Mouse (Mus musculus): ENCODE results near the gene Fis1. TPM values are rescaled to one million over a fixed set of nuclear protein-coding genes. Genes with fewer than 3 reads are reported as not detected.

Fis1 gene
- polyA plus RNA-seq, 2 experiments from 2014 or later, result 390 to 404 TPM

DNA sequence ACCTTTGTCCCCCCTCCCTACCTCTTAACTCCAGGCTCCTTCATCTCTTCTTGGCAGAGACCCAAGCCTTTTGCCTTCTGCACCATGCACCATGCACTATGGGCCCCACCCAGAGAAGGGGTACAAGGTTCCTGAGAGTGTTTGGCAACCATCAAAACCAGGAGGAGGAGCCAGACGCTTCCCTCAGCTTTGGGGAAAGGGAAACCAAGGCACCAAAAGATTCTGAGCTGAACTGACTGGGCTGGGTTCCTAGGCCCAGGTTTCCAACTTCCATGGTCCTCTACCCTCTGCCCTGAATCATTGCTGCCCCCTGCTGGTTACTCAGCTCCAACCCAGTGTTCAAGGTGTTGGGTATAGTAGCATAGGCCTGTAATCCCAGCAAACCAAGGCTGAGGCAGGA is 17.6 kb downstream of the Fis1 start:
- ATAC-seq, result peak; percentile 72

- ATAC-seq, result no peak
Observed at GRCm38 (mm10) chr5:136973670-136974069, 20.6 kb downstream of the Fis1 start.

DNA sequence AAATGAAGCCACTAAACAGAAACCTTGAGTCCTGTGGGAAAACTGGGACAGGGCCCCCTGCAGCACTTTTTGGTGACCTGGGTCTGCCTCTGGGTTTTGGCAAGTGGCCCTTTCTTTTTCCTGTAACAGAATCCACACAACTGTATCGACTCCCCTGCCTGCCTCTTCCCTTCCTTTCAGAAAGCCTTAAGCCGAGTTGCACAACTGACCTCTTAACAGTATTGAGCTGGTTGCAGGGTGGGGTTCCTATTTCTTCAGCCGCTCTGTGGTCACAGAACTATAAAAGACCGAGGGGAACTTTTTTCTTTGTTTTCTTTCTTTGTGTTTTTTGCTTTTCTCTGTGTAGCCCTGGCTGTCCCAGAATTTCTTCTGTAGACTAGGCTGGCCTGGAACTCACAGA is 24.7 kb downstream of the Fis1 start:
- no peak for ATAC-seq

GRCm38 (mm10) chr5:136979762-136980161 is 26.7 kb downstream of the Fis1 start:
- no peak for ATAC-seq

DNA sequence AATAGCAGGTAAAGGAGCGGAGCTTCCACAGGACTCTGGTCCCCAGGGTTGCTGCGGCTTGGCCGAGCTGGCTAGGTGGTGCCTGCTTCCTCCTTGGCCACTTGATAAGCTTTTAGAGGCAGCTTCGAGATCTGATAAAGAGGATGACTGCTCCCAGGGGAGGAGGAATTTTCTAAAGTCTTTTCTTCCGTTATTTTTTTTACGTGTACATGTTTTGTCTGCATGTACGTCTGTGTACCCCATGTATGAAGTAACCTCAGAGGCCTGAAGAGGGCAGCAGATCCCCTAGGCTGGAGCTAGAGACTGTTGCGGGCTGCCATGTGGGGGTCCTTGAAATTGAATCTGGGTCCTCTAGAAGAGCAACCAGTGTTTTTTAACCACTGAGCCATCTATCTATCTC is 27.9 kb downstream of the Fis1 start:
- ATAC-seq, result no peak

DNA sequence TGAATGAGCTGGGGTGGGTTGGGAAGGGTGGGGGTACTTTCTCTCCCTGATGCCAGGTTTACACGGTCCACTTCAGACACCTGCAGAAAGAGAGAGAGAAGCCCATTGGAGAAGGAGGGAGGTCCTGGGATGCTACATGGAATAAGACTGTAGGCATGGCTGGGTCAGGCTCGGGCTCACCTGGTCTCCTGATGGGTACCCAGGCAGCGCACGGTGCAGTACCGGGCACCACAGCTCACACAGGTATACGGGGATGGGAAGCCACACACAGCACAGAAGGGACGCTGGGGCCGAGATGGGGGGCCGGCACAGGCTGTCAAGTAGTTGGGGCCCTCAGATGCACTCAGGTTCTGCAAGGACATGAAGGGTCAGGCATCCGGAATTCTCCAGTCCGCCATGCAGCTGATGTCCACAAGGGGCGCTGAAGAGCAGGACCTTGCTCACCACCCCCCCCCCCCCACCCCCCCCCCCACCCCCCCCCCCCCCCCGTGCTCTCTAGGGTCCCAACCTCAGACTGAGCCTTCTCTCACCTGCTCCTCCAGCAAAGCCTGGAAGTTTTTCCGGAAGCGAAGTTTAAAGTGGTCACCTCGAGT is 29.4 kb downstream of the Fis1 start:
- no peak for ATAC-seq

DNA sequence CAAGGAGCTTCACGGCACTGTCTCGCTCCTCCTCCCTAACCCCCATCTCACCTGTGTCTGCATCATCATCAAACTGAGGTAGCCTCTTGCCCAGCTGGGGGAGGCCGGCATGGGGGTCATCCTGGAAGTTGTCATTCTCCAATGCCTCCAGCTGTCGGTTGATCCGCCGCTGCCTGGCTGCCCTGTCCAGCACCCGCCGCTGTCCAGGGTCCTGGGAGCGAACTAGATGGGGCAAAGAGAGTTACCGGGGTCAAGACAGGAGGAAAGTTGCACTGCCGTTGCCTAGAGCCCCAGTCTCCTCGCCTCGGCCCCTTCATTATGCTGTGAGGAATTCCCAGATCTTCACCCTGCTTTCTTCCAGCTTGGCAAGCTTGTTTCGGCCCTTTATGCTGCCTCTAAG is 31.8 kb downstream of the Fis1 start:
- ATAC-seq, result no peak

DNA sequence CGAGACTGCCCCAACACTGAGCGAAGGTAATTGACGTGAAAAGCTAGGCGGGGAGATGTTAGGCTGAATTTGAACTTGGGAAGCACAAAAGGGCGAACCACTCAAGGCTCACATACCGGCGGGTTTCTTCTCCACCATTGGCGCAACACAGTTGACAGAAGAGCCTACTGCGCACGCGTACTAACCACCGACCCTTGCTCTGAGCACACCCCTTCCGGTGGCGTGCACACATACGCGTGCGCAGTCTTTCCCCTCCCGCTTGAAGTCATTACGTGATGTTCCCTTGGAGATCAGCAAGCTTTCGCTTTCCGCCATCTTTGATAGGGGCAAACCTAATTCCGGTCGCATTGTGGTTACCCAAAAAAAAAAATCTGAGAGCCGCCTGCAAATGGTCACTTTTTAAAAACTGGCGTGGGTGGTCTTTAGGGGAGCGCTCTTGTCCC is 33.6 kb downstream of the Fis1 start, which contains the start of gene Plod3:
Gene Plod3, plus strand, starts transcription at position 325 of the 443 bp plus-strand sequence.
- ATAC-seq, result peak; percentile 98

- ATAC-seq, result peak; percentile 25
Observed at GRCm38 (mm10) chr5:136987138-136987933, 34.3 kb downstream of the Fis1 start.

DNA sequence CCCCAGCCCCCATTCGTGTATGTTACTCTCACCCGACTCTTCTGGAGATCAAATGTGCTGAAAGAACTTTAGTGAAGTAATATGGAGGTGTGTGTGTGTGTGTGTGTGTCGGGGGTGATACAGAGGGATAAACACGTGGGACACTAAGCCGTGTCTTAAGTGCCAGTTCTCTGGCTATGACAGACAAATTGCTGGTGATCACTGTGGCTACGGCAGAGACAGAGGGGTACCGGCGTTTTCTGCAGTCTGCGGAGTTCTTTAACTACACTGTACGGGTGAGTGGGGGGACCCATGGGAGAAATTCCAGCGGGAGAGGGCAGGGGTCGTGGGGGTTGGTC is 34.8 kb downstream of the Fis1 start, which contains the start of gene Znhit1:
Gene Znhit1, minus strand, starts transcription at position 88 of the 338 bp plus-strand sequence.
- ATAC-seq, result no peak

DNA sequence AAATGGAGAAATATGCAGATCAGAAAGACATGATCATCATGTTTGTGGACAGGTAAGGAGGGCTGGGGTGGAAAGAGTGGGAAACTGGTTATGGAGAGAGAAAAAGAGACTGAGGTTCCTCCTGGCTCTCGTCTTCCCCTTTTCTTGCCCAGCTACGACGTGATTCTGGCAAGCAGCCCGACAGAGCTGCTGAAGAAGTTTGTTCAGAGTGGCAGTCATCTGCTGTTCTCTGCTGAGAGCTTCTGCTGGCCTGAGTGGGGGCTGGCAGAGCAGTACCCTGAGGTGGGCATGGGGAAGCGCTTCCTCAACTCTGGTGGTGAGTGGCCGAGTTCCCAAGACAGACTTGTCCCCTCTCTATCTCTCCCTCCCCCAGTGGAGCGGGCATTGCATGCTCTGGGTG is 35.3 kb downstream of the Fis1 start:
- ATAC-seq, result no peak

GRCm38 (mm10) chr5:136989801-136990200 is 36.7 kb downstream of the Fis1 start:
- no peak for ATAC-seq

DNA sequence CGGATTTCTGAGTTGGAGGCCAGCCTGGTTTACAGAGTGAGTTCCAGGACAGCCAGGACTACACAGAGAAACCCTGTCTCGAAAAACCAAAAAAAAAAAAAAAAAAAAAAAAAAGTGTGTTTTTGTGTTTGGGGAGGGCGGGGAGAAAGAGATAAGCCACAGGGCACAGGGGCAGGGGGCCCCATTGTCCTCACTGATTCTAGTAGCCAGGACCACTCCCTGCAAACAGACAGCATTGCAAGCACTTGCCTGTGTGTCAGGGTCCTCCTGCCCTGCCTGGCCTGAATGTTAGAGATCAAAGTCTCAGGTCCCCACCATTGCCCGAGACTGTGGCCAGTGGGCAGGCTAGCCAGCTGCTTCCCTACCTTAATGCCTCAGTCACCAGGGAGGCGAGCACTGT is 46.4 kb downstream of the Fis1 start:
- no peak for ATAC-seq

DNA sequence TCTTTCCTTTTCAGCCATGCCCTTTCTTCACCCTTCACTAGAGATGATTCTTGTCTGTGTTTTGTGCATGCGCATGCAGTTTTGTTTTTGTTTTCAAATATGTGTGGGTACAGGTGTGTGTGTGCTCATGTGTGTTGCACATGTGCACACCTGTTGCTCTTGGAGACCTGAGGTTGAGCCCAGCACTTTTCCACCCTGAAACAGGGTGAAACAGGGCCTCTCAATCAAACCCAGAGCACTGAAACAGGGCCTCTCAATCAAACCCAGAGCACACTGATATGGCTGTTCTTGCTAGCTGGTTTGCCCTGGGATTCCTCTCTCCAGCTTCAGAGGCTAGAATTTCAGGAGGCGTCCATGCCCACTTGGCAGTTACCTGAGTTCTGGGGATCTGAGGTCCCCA is 47.5 kb downstream of the Fis1 start:
- ATAC-seq, result no peak

- ATAC-seq, result no peak
Observed at GRCm38 (mm10) chr5:137007276-137007675, 54.2 kb downstream of the Fis1 start.

GRCm38 (mm10) chr5:137009988-137010387 is 56.9 kb downstream of the Fis1 start:
- ATAC-seq, result peak; percentile 37

DNA sequence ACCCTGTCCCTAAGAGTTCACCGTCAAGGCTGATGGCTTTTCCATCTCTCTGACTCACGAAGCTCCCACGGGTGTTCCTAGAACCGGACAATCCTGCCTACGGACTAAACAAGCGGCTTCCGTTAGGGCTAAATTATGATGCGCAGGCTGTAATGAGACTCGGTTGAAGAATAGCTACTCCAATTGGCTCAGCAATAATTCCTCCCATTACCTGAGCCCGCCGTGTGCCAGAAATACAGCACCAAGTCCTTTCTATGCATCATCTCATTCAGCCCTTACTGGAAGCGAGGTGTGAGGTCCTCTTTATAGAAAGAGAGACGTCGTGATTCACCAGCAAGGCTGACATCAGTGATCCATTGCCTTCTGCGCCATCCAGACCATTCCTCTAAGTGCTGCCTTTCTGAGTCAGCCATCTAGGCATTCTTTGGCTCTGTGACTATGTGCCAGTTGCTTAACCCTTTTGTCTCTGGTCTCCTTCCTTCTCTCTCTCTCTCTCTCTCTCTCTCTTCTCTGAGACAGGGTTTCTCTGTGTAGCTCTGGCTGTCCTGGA is 59.4 kb downstream of the Fis1 start:
- ATAC-seq, result no peak

Other genes with a start within 250 kb of the Fis1 start
- gene Col26a1, start 70.1 kb upstream of the Fis1 start, polyA plus RNA-seq (2017; shearing (Covaris generic)), result under 1 TPM in 1 of 2 experiments, not detected in 1; 0.41 TPM
- 10 to 100 TPM; 12.5 to 14.1 TPM for gene Ift22, start 45.1 kb upstream of the Fis1 start, polyA plus RNA-seq (2017; shearing (Covaris generic))
- under 1 TPM in 1 of 2 experiments, not detected in 1; 0.34 TPM for gene Cldn15, start 13.3 kb downstream of the Fis1 start, polyA plus RNA-seq (2017; shearing (Covaris generic))
- 1 to 10 TPM; 4.4 to 8.8 TPM for gene Plod3, start 33.7 kb downstream of the Fis1 start, polyA plus RNA-seq (2017; shearing (Covaris generic))
- gene Znhit1, start 34.7 kb downstream of the Fis1 start, polyA plus RNA-seq (2017; shearing (Covaris generic)), result 10 to 100 TPM; 50.3 to 67.0 TPM
- gene Vgf, start 73.1 kb downstream of the Fis1 start, polyA plus RNA-seq (2017; shearing (Covaris generic)), result not detected
- 10 to 100 TPM; 62.2 to 84.9 TPM for gene Ap1s1, start 92.9 kb downstream of the Fis1 start, polyA plus RNA-seq (2017; shearing (Covaris generic))
- under 1 TPM in 1 of 2 experiments, not detected in 1; 0.20 TPM for gene Serpine1, start 119.0 kb downstream of the Fis1 start, polyA plus RNA-seq (2017; shearing (Covaris generic))
- 10 to 100 TPM; 15.1 to 18.5 TPM for gene Trim56, start 162.9 kb downstream of the Fis1 start, polyA plus RNA-seq (2017; shearing (Covaris generic))
- gene Muc3, start 196.0 kb downstream of the Fis1 start, polyA plus RNA-seq (2017; shearing (Covaris generic)), result not detected

Measured in CD4-positive, CD25-positive, alpha-beta regulatory T cell, adult 4 months (primary cell).